Mouse (Mus musculus) hindbrain, postnatal 0 days (tissue): ENCODE results near the gene Tefm. TPM values are rescaled to one million over a fixed set of nuclear protein-coding genes. Genes with fewer than 3 reads are reported as not detected.
A peak's percentile ranks its signal among the peaks of the same experiment; 100 is the strongest.

ENCODE experiments used
- ATAC-seq: fragments of 200-750 bp; cut with Nextera tagmentation; 2 replicates; pipeline ENCODE4 v1.8.0; 2017; ENCODE audit warnings: mild to moderate bottlenecking, moderate TSS enrichment, moderate library complexity
- DNase-seq: peaks from one replicate; pipeline ENCODE4 v3.0.0-alpha.2; 2015; ENCODE audit warnings: low spot score
- H3K27ac ChIP-seq: fragments of 300-500 bp; sonication (generic); 2 replicates; pipeline ENCODE4 v1.5.1; 2014; ENCODE audit warnings: mild to moderate bottlenecking
- H3K27me3 ChIP-seq: fragments of 300-500 bp; sonication (generic); 2 replicates; pipeline ENCODE4 v1.6.1; 2014; ENCODE audit warnings: low read length, mixed read lengths; ENCODE audit not compliant: insufficient read depth
- H3K36me3 ChIP-seq: fragments of 300-500 bp; sonication (generic); 2 replicates; pipeline ENCODE4 v1.6.1; 2014; ENCODE audit warnings: low read length, mixed read lengths; ENCODE audit not compliant: insufficient read depth
- H3K4me1 ChIP-seq: fragments of 300-500 bp; sonication (generic); 2 replicates; pipeline ENCODE4 v1.6.1; 2014; ENCODE audit warnings: antibody characterized with exemption, low read length, mixed read lengths; ENCODE audit not compliant: insufficient read depth
- H3K4me2 ChIP-seq: fragments of 300-500 bp; sonication (generic); 2 replicates; pipeline ENCODE4 v1.6.1; 2014; ENCODE audit warnings: low read depth, mild to moderate bottlenecking, low read length, moderate library complexity, mixed read lengths
- H3K4me3 ChIP-seq: fragments of 300-500 bp; sonication (generic); 2 replicates; pipeline ENCODE4 v1.5.1; 2014; ENCODE audit warnings: low read length
- H3K9ac ChIP-seq: fragments of 300-500 bp; sonication (generic); replicated peaks from 2 replicates; pipeline ENCODE4 v1.6.1; 2014; ENCODE audit warnings: mild to moderate bottlenecking, low read length, moderate library complexity, mixed read lengths
- H3K9me3 ChIP-seq: fragments of 300-500 bp; sonication (generic); 2 replicates; pipeline ENCODE4 v1.6.1; 2016; ENCODE audit warnings: low read length, mixed read lengths
- CTCF ChIP-seq: IDR thresholded peaks from 2 replicates; pipeline ENCODE4 v1.5.1; 2016; ENCODE audit warnings: antibody characterized with exemption, control low read depth, low read depth
- WGBS: fragments of 180-500 bp; shearing (Covaris S2); extraction: QIAGEN DNeasy Blood & Tissue Kit; methylation state at CpG from one replicate; pipeline ENCODE4 v1.1.7; 2014; 5-methylcytosine and 5-hydroxymethylcytosine counted together
- polyA plus RNA-seq: library from polyadenylated mRNA; unstranded; fragments of >200 nt; fragmentation: Nextera tagmentation; extraction: Ambion mirVana; gene quantifications from 2 replicates; pipeline ENCODE4 v1.2.1, GENCODE M21; 2015
- total RNA-seq: library from RNA; depleted of rRNA; stranded (reverse); fragments of >200 nt; gene quantifications from 2 replicates; pipeline ENCODE4 v1.2.3, GENCODE M21; 2014

Gene Tefm
- total and polyA plus RNA-seq, 2 experiments from 2014 or later: 8.6 to 18.6 TPM

- Histone ChIP-seq H3K36me3 (no peaks in the 10 kb centered on the region), H3K27ac (no peak overlapping the region), H3K27me3 (peaks cover 20% of the 10 kb centered on the region), H3K4me1 (0 out of 2 replicates have a peak, but pooled peaks cover 4% of the 10 kb centered on the region), H3K9me3 (no peaks in the 10 kb centered on the region), H3K4me3 (no peak overlapping the region), H3K4me2 (no peak overlapping the region), H3K9ac (no peak overlapping the region)
- no peak for TF ChIP-seq CTCF
- 79% methylated on average over 4 of the region's 4 CpGs for WGBS
- ATAC-seq (no peak), DNase-seq (no peak)
Measured at GRCm38 (mm10) chr11:80156841-80157240, 14.9 kb upstream of the Tefm start.

DNA sequence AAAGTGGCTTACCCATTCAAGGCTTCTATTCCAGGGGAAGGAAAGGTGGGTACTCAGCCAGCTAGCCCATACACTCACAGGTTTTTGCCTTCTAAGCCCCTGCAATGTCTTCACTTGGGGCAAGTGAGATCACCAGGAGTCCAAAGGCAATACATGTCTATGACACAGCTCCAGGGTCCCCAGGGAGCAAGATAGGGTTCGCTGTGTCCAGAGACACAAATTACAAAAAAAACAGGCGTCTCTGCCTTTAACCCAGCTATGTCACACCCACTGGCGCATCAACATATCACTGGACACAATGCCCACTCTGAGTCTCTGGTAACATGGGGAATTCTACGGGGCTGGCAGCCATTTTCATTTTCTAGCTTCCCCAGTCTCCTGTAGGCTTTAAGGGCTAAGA is 14.0 kb upstream of the Tefm start:
- TF ChIP-seq CTCF: no peak
- H3K4me3 ChIP-seq: no peak overlapping the region
- WGBS: 82% methylated on average over 4 of the region's 4 CpGs
- H3K4me1 ChIP-seq: 0 out of 2 replicates have a peak, but pooled peaks cover 4% of the 10 kb centered on the region
- no peak overlapping the region for H3K9ac ChIP-seq
- no peak overlapping the region for H3K4me2 ChIP-seq
- no peaks in the 10 kb centered on the region for H3K9me3 ChIP-seq
- H3K27ac ChIP-seq: no peak overlapping the region
- ATAC-seq: no peak
- DNase-seq: no peak
- H3K36me3 ChIP-seq: no peaks in the 10 kb centered on the region
- peaks cover 20% of the 10 kb centered on the region for H3K27me3 ChIP-seq

GRCm38 (mm10) chr11:80155541-80155940 is 13.6 kb upstream of the Tefm start:
- Histone ChIP-seq H3K27ac (no peak overlapping the region), H3K4me2 (no peak overlapping the region), H3K9ac (no peak overlapping the region), H3K27me3 (peaks cover 20% of the 10 kb centered on the region), H3K9me3 (no peaks in the 10 kb centered on the region), H3K4me1 (0 out of 2 replicates have a peak, but pooled peaks cover 4% of the 10 kb centered on the region), H3K36me3 (no peaks in the 10 kb centered on the region), H3K4me3 (no peak overlapping the region)
- ATAC-seq (no peak), DNase-seq (no peak)
- WGBS: 84% methylated on average over 8 of the region's 8 CpGs
- no peak for TF ChIP-seq CTCF

DNA sequence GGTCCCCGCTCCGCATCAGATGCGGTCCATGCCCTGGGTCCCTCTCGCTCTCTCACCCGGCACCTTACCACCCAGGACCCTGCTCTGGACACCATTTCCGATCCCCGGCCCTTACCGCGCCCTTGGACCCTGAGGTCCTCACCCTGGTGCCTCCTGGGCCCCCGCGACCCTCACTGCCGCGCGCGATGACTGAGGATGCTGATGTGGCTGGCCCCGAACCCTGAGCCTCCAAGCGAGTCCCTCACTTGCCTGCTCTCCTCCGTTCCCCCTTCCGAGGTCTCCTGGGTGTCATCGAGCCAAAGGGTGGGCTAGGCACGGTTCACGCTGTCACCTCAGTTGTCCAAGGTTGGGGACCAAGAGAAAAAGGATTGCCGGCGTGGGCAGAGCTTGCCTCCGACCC is 12.5 kb upstream of the Tefm start:
- H3K9ac ChIP-seq: peak overlapping the region; percentile 51
- 0 out of 2 replicates have a peak, but pooled peaks cover 4% of the 10 kb centered on the region for H3K4me1 ChIP-seq
- DNase-seq (no peak), ATAC-seq (no peak)
- peak overlapping the region; percentile 65 for H3K4me2 ChIP-seq
- H3K27me3 ChIP-seq: peaks cover 20% of the 10 kb centered on the region
- H3K9me3 ChIP-seq: no peaks in the 10 kb centered on the region
- peak overlapping the region; percentile 49 for H3K4me3 ChIP-seq
- 28% methylated on average over 25 of the region's 25 CpGs for WGBS
- no peak overlapping the region for H3K27ac ChIP-seq
- no peaks in the 10 kb centered on the region for H3K36me3 ChIP-seq
- no peak for TF ChIP-seq CTCF

- H3K27me3 ChIP-seq: peaks cover 20% of the 10 kb centered on the region
- ATAC-seq (peak; percentile 78), DNase-seq (peak; percentile 68)
- peak within 1 kb of the TSS; percentile 49 for H3K4me3 ChIP-seq
- 4% methylated on average over 41 of the region's 47 CpGs for WGBS
- no peak within 1 kb of the TSS for H3K27ac ChIP-seq
- H3K9me3 ChIP-seq: no peaks in the 10 kb centered on the region
- H3K36me3 ChIP-seq: no peaks in the 10 kb centered on the region
- H3K9ac ChIP-seq: peak within 1 kb of the TSS; percentile 51
- TF ChIP-seq CTCF: no peak
- 0 out of 2 replicates have a peak, but pooled peaks cover 4% of the 10 kb centered on the region for H3K4me1 ChIP-seq
- H3K4me2 ChIP-seq: peak within 1 kb of the TSS; percentile 65
Measured at GRCm38 (mm10) chr11:80153857-80154495, 12.0 kb upstream of the Tefm start, which contains the start of gene Adap2. TSS of gene Adap2 (plus strand) at chr11:80154105.

- no peak overlapping the region for H3K4me3 ChIP-seq
- no peak for TF ChIP-seq CTCF
- 0 out of 2 replicates have a peak, but pooled peaks cover 4% of the 10 kb centered on the region for H3K4me1 ChIP-seq
- no peak for DNase-seq
- ATAC-seq: no peak
- WGBS: 73% methylated on average over 8 of the region's 8 CpGs
- no peak overlapping the region for H3K4me2 ChIP-seq
- no peak overlapping the region for H3K27ac ChIP-seq
- no peaks in the 10 kb centered on the region for H3K36me3 ChIP-seq
- no peaks in the 10 kb centered on the region for H3K9me3 ChIP-seq
- peaks cover 20% of the 10 kb centered on the region for H3K27me3 ChIP-seq
- H3K9ac ChIP-seq: no peak overlapping the region
Measured at GRCm38 (mm10) chr11:80152376-80152775, 10.4 kb upstream of the Tefm start.

DNA sequence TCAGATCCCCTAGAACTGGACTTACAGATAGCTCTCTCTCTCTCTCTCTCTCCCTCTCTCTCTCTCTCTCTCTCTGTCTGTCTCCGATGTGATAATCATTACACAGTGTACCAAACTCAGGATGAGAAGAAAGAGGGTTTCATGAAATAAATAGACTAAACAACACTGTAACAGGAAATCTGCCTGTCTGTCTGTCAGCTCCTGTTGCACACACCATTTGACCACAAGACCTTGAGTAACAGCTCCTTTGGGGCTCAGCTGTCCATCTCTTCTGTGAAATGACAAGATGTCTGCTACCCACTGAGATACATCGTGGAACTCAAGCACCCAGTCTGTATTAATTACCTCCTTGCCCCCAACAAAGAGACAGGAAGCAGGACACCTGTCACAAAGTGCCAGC is 9.6 kb upstream of the Tefm start:
- H3K4me2 ChIP-seq: no peak overlapping the region
- WGBS: 63% methylated on average over 2 of the region's 2 CpGs
- no peak overlapping the region for H3K9ac ChIP-seq
- ATAC-seq: no peak
- H3K27ac ChIP-seq: no peak overlapping the region
- H3K36me3 ChIP-seq: no peaks in the 10 kb centered on the region
- no peak for TF ChIP-seq CTCF
- no peak for DNase-seq
- H3K27me3 ChIP-seq: peaks cover 20% of the 10 kb centered on the region
- 0 out of 2 replicates have a peak, but pooled peaks cover 4% of the 10 kb centered on the region for H3K4me1 ChIP-seq
- H3K9me3 ChIP-seq: no peaks in the 10 kb centered on the region
- H3K4me3 ChIP-seq: no peak overlapping the region
